Mouse (Mus musculus): ENCODE data around the gene Il4i1. TPM values are rescaled to one million over a fixed set of nuclear protein-coding genes. Genes with fewer than 3 reads are reported as not detected.

Gene Il4i1
- 0.88 and 1.3 TPM in 2 replicates for polyA plus RNA-seq (2015; fragmentation: Nextera tagmentation; extraction: Ambion mirVana)

DNA sequence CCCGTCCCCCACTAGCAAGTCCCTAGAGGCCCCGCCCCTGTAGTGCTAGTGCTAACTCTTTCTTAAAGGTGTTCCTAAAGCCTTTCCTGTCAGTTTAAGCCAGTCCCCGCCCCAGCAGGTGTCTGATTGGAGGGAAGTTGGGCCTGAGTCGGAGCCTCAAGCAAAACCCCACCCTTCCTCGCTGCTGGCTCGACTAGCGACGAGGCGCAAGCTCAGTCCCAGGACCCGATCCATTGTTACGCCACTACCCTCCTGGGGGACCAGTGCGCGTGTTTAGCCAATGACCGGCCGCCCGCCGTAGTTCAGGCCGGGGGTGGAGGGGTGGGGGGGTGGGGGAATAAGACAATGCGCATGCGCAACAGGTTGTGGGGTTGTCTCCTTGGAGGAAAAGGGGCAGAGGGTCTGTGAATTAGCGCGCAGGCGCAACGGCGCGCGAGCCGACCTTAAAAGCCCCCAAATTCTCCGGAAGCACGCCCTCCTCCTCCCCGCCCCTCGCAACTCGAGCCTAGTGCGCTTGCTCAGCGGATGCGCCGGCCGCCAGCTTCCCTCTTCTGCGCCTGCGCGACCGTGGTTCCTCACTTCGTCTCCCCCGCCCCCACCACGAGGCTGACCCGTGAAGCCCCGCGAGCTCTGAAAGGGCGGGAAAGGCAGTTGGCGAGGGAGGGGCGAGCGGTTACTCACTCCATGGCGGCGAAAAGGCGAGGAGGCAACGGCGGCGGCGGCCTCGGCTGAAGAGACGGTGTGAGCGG is at the start of gene Il4i1, which contains the start of gene Nup62:
Gene Il4i1 (plus strand): TSS at position 667 of the 749 bp plus-strand sequence.
Gene Nup62 (plus strand): TSS at position 368 of the 749 bp plus-strand sequence.
- Histone ChIP-seq H3K27me3 (ENCODE audit: control insufficient read depth, insufficient read depth, low read length) (no peaks in the 10 kb centered on the region), H3K4me1 (ENCODE audit: control insufficient read depth, insufficient read depth, low read length) (peaks cover 38% of the 10 kb centered on the region), H3K4me2 (ENCODE audit: low read depth, low read length) (peak within 1 kb of the TSS; percentile 89), H3K4me3 (replicated peaks; ENCODE audit: low read length) (peak within 1 kb of the TSS; percentile 85), H3K27ac (ENCODE audit: low read length) (peak within 1 kb of the TSS; percentile 98), H3K9me3 (replicated peaks; ENCODE audit: control insufficient read depth, low read length) (no peaks in the 10 kb centered on the region), H3K36me3 (ENCODE audit: control insufficient read depth, insufficient read depth, low read length) (0 out of 2 replicates have a peak, but pooled peaks cover 3% of the 10 kb centered on the region), H3K9ac (ENCODE audit: low read length) (peak within 1 kb of the TSS; percentile 95)
- WGBS, result under 1% methylated on average over 61 of the region's 62 CpGs
- peak; percentile 93 for ATAC-seq (ENCODE audit: insufficient read depth, low FRiP score)

DNA sequence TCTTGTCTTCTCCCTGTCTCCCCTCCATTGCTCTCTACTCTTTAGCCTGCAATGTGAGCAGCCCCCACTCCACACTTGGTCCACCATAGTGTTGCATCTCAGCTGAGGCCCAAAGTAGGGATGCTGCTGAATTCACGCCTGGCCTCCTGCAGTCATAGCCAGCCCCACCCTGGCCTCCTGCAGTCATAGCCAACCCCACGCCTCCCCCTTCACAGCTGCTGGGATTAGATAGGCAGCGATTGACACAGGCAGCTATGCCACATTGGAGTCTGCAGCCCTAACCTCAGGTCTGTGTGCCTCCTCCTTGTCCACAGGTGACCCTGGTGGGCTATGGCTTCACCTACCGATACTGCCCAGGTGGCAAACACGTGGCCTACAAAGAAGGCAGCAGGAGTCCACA is 48.1 kb upstream of the Il4i1 start:
- Histone ChIP-seq H3K9ac (ENCODE audit: low read length) (no peak overlapping the region), H3K27ac (ENCODE audit: low read length) (no peak overlapping the region), H3K9me3 (replicated peaks; ENCODE audit: control insufficient read depth, low read length) (no peaks in the 10 kb centered on the region), H3K4me3 (replicated peaks; ENCODE audit: low read length) (no peak overlapping the region), H3K27me3 (ENCODE audit: control insufficient read depth, insufficient read depth, low read length) (no peaks in the 10 kb centered on the region), H3K4me2 (ENCODE audit: low read depth, low read length) (no peak overlapping the region), H3K4me1 (ENCODE audit: control insufficient read depth, insufficient read depth, low read length) (no peaks in the 10 kb centered on the region), H3K36me3 (ENCODE audit: control insufficient read depth, insufficient read depth, low read length) (peaks cover 20% of the 10 kb centered on the region)
- 85% methylated on average over 5 of the region's 5 CpGs for WGBS
- no peak for ATAC-seq (ENCODE audit: insufficient read depth, low FRiP score)

DNA sequence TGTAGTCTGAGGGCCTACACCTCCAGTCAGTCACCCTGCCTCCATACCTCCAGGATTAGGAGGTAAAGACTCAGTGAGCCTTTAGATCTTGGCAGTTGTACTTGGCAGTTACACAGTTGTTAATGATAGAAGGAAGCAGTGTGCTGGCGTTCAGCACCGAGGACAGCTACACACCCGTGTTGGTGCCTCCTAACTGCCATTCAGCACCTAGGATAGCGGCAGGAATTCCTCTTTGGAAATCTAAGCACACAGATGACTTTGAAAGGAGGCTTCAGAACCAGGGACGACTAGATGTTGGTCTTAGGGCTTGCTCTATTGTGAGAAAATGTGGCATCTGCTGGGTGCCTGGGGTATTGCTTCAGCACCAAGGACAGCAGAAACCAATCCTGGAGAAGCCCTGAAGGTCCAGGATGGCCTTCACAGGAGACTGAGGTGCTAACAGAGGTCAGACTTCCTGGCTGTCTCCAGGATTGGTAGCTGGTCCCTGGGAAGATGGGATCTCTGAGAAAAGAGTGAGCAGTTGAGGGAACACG is 46.1 kb upstream of the Il4i1 start:
- Histone ChIP-seq H3K27me3 (ENCODE audit: control insufficient read depth, insufficient read depth, low read length) (no peaks in the 10 kb centered on the region), H3K27ac (ENCODE audit: low read length) (no peak overlapping the region), H3K4me2 (ENCODE audit: low read depth, low read length) (no peak overlapping the region), H3K4me3 (replicated peaks; ENCODE audit: low read length) (no peak overlapping the region), H3K9ac (ENCODE audit: low read length) (no peak overlapping the region), H3K4me1 (ENCODE audit: control insufficient read depth, insufficient read depth, low read length) (no peaks in the 10 kb centered on the region), H3K36me3 (ENCODE audit: control insufficient read depth, insufficient read depth, low read length) (peaks cover 16% of the 10 kb centered on the region), H3K9me3 (replicated peaks; ENCODE audit: control insufficient read depth, low read length) (no peaks in the 10 kb centered on the region)
- WGBS, result 15% methylated on average over 6 of the region's 6 CpGs
- no peak for ATAC-seq (ENCODE audit: insufficient read depth, low FRiP score)

DNA sequence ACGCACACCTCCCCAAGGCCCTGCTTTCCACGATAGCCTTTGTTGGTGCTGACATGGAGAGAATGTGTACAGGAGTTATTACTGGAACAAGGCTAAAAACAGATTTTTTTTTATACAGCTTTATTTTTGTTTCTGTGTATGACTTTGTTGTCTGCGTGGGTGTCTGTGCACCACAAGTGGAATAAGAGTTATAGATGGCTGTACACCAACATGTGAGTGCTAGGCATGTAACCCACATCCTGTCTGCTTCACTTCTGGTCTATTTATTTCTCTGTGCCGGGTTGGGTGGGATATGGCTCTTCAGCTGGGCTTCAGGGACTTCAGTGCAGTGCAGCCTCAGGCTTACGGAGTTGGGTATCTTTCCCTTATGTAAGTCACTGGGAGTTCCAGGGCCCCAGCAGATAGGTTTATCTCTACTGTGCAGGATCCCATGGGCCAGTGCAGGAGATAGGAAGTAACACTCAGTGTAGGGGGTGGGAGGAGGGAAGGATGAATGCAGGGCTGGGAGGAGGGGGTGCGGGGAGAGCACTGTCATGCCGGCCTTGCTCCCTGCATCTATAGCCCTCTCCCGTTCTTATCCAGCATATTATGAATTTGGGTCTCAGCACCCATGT is 43.5 kb upstream of the Il4i1 start:
- ATAC-seq (ENCODE audit: insufficient read depth, low FRiP score), result no peak
- Histone ChIP-seq H3K4me2 (ENCODE audit: low read depth, low read length) (no peak overlapping the region), H3K9ac (ENCODE audit: low read length) (no peak overlapping the region), H3K36me3 (ENCODE audit: control insufficient read depth, insufficient read depth, low read length) (peaks cover 9% of the 10 kb centered on the region; the same call in 1 of the 2 replicates), H3K9me3 (replicated peaks; ENCODE audit: control insufficient read depth, low read length) (no peaks in the 10 kb centered on the region), H3K4me1 (ENCODE audit: control insufficient read depth, insufficient read depth, low read length) (no peaks in the 10 kb centered on the region), H3K4me3 (replicated peaks; ENCODE audit: low read length) (no peak overlapping the region), H3K27ac (ENCODE audit: low read length) (no peak overlapping the region), H3K27me3 (ENCODE audit: control insufficient read depth, insufficient read depth, low read length) (no peaks in the 10 kb centered on the region)
- 89% methylated on average over 8 of the region's 8 CpGs for WGBS

DNA sequence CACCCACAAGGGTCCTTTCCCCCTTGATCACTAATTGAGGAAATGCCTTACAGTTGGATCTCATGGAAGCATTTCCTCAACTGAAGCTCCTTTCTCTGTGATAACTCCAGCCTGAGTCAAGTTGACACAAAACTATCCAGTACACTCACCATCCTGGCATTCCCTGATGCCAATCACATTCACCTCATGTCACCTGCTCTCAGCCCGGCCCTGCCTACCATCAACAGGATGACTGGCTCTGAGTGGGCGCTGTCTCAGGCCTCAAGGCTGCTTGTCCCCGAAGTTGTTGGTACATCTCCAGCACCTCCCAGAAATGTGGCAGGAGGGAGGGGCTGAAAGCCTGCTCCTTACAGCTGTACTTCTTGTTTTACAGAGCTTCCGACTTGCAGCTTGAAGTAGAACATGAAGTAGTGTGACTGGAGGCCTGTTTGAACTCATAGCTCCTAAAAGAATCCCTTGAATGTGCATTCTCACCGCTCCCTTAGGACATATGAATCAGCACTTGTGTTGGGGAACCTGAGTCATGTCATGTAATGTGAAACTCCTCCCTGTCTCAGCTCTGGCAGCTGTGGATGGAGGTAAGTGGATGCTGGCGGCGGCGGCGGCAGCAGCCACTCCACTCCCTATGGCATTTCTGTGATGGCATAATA is 39.2 kb upstream of the Il4i1 start:
- H3K4me2 ChIP-seq (ENCODE audit: low read depth, low read length), result no peak overlapping the region
- no peaks in the 10 kb centered on the region for H3K27me3 ChIP-seq (ENCODE audit: control insufficient read depth, insufficient read depth, low read length)
- no peak overlapping the region for H3K4me3 ChIP-seq (replicated peaks; ENCODE audit: low read length)
- H3K4me1 ChIP-seq (ENCODE audit: control insufficient read depth, insufficient read depth, low read length), result no peaks in the 10 kb centered on the region
- H3K36me3 ChIP-seq (ENCODE audit: control insufficient read depth, insufficient read depth, low read length), result no peaks in the 10 kb centered on the region
- no peak for ATAC-seq (ENCODE audit: insufficient read depth, low FRiP score)
- WGBS, result 87% methylated on average over 9 of the region's 9 CpGs
- no peak overlapping the region for H3K9ac ChIP-seq (ENCODE audit: low read length)
- H3K9me3 ChIP-seq (replicated peaks; ENCODE audit: control insufficient read depth, low read length), result no peaks in the 10 kb centered on the region
- H3K27ac ChIP-seq (ENCODE audit: low read length), result no peak overlapping the region

DNA sequence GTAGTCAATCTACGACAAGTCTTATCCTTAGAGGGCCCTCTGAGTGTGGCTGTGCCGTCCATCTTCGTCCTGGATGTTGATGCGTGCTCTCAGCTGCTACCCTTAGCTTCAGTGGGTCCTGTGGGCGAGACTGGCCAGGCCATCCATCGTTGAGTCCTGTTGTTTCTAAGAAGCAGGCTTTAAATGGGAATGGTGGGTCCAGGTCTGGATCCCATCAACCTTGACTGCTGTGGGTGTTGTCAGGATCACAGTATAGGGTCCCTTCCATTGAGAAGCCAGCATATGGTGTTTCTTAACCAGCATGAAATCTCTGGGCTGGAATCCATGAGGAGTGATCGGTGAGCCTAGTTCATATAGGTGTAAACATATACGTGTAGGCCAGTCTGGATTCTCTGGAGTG is 36.1 kb upstream of the Il4i1 start:
- no peaks in the 10 kb centered on the region for H3K9me3 ChIP-seq (replicated peaks; ENCODE audit: control insufficient read depth, low read length)
- H3K9ac ChIP-seq (ENCODE audit: low read length), result no peak overlapping the region
- no peak for ATAC-seq (ENCODE audit: insufficient read depth, low FRiP score)
- no peak overlapping the region for H3K4me3 ChIP-seq (replicated peaks; ENCODE audit: low read length)
- H3K4me1 ChIP-seq (ENCODE audit: control insufficient read depth, insufficient read depth, low read length), result no peaks in the 10 kb centered on the region
- H3K27ac ChIP-seq (ENCODE audit: low read length), result no peak overlapping the region
- no peaks in the 10 kb centered on the region for H3K36me3 ChIP-seq (ENCODE audit: control insufficient read depth, insufficient read depth, low read length)
- H3K27me3 ChIP-seq (ENCODE audit: control insufficient read depth, insufficient read depth, low read length), result no peaks in the 10 kb centered on the region
- no peak overlapping the region for H3K4me2 ChIP-seq (ENCODE audit: low read depth, low read length)
- WGBS, result 82% methylated on average over 8 of the region's 8 CpGs

DNA sequence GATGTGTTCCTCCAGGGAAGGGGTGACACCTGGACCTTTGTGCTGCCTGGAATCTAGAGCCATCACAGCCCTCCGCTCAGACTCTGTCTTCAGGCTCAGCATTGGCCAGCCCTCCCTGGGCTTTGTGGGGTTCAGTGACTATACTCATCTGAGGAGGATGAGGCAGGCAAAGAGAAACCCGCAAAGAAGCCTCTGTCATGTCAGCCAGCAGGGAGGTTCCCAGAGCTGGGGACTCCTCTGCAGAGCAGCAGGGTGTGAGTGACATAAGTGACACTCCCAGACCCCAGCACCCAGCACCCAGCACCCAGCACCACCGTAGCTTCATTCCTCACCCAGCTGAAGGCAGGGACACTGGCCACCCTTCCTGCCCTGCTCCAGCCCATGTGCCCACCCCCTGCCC is 26.7 kb upstream of the Il4i1 start:
- Histone ChIP-seq H3K4me3 (replicated peaks; ENCODE audit: low read length) (no peak overlapping the region), H3K36me3 (ENCODE audit: control insufficient read depth, insufficient read depth, low read length) (no peaks in the 10 kb centered on the region), H3K4me1 (ENCODE audit: control insufficient read depth, insufficient read depth, low read length) (no peaks in the 10 kb centered on the region), H3K27me3 (ENCODE audit: control insufficient read depth, insufficient read depth, low read length) (no peaks in the 10 kb centered on the region), H3K9me3 (replicated peaks; ENCODE audit: control insufficient read depth, low read length) (0 out of 2 replicates have a peak, but pooled peaks cover 4% of the 10 kb centered on the region), H3K4me2 (ENCODE audit: low read depth, low read length) (no peak overlapping the region), H3K9ac (ENCODE audit: low read length) (no peak overlapping the region), H3K27ac (ENCODE audit: low read length) (no peak overlapping the region)
- no peak for ATAC-seq (ENCODE audit: insufficient read depth, low FRiP score)
- WGBS, result 65% methylated on average over 3 of the region's 3 CpGs

DNA sequence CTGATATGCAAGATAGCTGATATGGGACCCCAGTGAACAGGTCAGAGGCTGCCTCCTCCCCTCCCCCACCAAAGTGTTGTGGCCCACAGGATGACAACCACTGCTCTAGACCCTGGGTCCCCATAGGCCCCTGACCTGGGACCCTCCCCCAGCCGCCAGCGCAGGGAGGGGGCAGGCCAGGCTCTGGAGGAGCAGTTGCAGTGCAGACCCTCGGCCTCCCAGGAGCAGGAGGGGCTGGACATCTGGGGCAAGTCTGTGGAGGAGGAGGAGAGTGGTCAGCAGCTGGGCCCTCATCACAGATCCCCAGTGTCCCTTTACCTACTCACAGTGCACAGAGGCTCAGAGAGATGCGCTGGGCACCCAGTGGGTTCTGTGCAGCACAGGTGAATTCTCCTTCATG is 26.1 kb upstream of the Il4i1 start:
- 59% methylated on average over 4 of the region's 4 CpGs for WGBS
- Histone ChIP-seq H3K27ac (ENCODE audit: low read length) (no peak overlapping the region), H3K27me3 (ENCODE audit: control insufficient read depth, insufficient read depth, low read length) (no peaks in the 10 kb centered on the region), H3K4me3 (replicated peaks; ENCODE audit: low read length) (no peak overlapping the region), H3K36me3 (ENCODE audit: control insufficient read depth, insufficient read depth, low read length) (no peaks in the 10 kb centered on the region), H3K9me3 (replicated peaks; ENCODE audit: control insufficient read depth, low read length) (0 out of 2 replicates have a peak, but pooled peaks cover 4% of the 10 kb centered on the region), H3K9ac (ENCODE audit: low read length) (no peak overlapping the region), H3K4me1 (ENCODE audit: control insufficient read depth, insufficient read depth, low read length) (no peaks in the 10 kb centered on the region), H3K4me2 (ENCODE audit: low read depth, low read length) (no peak overlapping the region)
- no peak for ATAC-seq (ENCODE audit: insufficient read depth, low FRiP score)

DNA sequence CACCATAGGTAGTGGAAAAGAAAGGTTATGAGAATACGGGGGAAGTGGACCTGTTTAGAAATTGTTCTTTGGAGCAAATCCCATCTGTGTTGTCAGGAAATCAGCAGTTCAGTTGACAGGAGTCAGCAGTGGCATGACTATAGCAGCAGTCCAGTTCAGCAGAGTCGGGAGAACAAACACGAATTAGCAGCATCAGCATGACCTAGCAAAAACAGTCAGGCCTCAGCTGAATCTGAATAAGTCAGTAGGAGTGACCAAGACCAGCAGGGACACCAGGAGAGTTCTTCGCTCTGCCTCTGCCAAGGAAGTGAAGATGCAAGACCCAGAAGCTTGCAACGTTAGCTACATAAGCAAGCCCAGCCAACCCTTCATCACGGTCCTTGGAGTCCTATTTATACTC is 23.4 kb upstream of the Il4i1 start:
- Histone ChIP-seq H3K9ac (ENCODE audit: low read length) (no peak overlapping the region), H3K27me3 (ENCODE audit: control insufficient read depth, insufficient read depth, low read length) (no peaks in the 10 kb centered on the region)
- WGBS, result 83% methylated on average over 6 of the region's 6 CpGs

More for the DNA sequence above, 23.4 kb upstream of the Il4i1 start:
- 0 out of 2 replicates have a peak, but pooled peaks cover 4% of the 10 kb centered on the region for H3K9me3 ChIP-seq (replicated peaks; ENCODE audit: control insufficient read depth, low read length)
- no peaks in the 10 kb centered on the region for H3K4me1 ChIP-seq (ENCODE audit: control insufficient read depth, insufficient read depth, low read length)
- H3K27ac ChIP-seq (ENCODE audit: low read length), result no peak overlapping the region
- H3K4me2 ChIP-seq (ENCODE audit: low read depth, low read length), result no peak overlapping the region
- no peak overlapping the region for H3K4me3 ChIP-seq (replicated peaks; ENCODE audit: low read length)
- ATAC-seq (ENCODE audit: insufficient read depth, low FRiP score), result no peak
- no peaks in the 10 kb centered on the region for H3K36me3 ChIP-seq (ENCODE audit: control insufficient read depth, insufficient read depth, low read length)
